Mouse (Mus musculus) mouse embryonic stem cell (cell line): ENCODE results near the gene Fiz1.
"Not testable (repeated sequence)": the region's sequence is repeated elsewhere in the genome, so short reads cannot be mapped to it uniquely, and the experiment has no call there.

Experiments
- in situ Hi-C, 2 experiments: fragments of 300-500 bp; cut with MboI; formaldehyde crosslinking; loops; 1 replicate in 1 of 2; 3 replicates in 1 of 2; pipeline ENCODE4 v1.14.3; 2019 to 2020; ENCODE audit warnings: low sequenced_read_pairs in 2 of 2, low pct_unique_long_range_greater_than_20kb in 1 of 2, mixed read lengths in 1 of 2; ENCODE audit not compliant: unreplicated experiment in 1 of 2

Fiz1 gene

GRCm38 (mm10) chr7:5044981-5045380, 30.5 kb upstream of the Fiz1 start:
- in situ Hi-C loops: loop anchor here in 1 of 2 experiments (5.0 kb wide), 1 partner anchor 103 kb away; no protein-coding TSS in a partner anchor

GRCm38 (mm10) chr7:5038940-5039339, 24.4 kb upstream of the Fiz1 start:
- in situ Hi-C loops: no loop called here

- in situ Hi-C loops: no loop called here
Measured at GRCm38 (mm10) chr7:5038109-5038732, 23.7 kb upstream of the Fiz1 start, which contains the start of gene Zfp784. TSS of gene Zfp784 (minus strand) at chr7:5038446.

- in situ Hi-C loops: no loop called here
Measured at GRCm38 (mm10) chr7:5037467-5037866, 23.0 kb upstream of the Fiz1 start.

GRCm38 (mm10) chr7:5037026-5037425, 22.5 kb upstream of the Fiz1 start:
- in situ Hi-C loops: no loop called here

GRCm38 (mm10) chr7:5036136-5036535, 21.6 kb upstream of the Fiz1 start:
- in situ Hi-C loops: no loop called here

GRCm38 (mm10) chr7:5035628-5036027, 21.1 kb upstream of the Fiz1 start:
- in situ Hi-C loops: no loop called here

- in situ Hi-C loops: no loop called here
Measured at GRCm38 (mm10) chr7:5033818-5034217, 19.3 kb upstream of the Fiz1 start, which contains the start of gene 4632433K11Rik. TSS of gene 4632433K11Rik (plus strand) at chr7:5034118.

- in situ Hi-C loops: no loop called here
Measured at GRCm38 (mm10) chr7:5031496-5031895, 17.0 kb upstream of the Fiz1 start.

GRCm38 (mm10) chr7:5030554-5031275, 16.2 kb upstream of the Fiz1 start:
- in situ Hi-C loops: no loop called here

- in situ Hi-C loops: no loop called here
Measured at GRCm38 (mm10) chr7:5029946-5030345, 15.4 kb upstream of the Fiz1 start.

- in situ Hi-C loops: no loop called here
Measured at GRCm38 (mm10) chr7:5029543-5029942, 15.0 kb upstream of the Fiz1 start.

GRCm38 (mm10) chr7:5021197-5021596, 6.7 kb upstream of the Fiz1 start:
- in situ Hi-C loops: loop anchor here in 1 of 2 experiments (5.0 kb wide), 1 partner anchor 41 kb away; the partner anchor contains the start of gene U2af2

- in situ Hi-C loops: loop anchor here in 1 of 2 experiments (5.0 kb wide), 1 partner anchor 42 kb away; the partner anchor contains the start of gene U2af2
Measured at GRCm38 (mm10) chr7:5020685-5021084, 6.2 kb upstream of the Fiz1 start.

- in situ Hi-C loops: loop anchor here in 1 of 2 experiments (5.0 kb wide), 1 partner anchor 42 kb away; the partner anchor contains the start of gene U2af2
Measured at GRCm38 (mm10) chr7:5020000-5020681, 5.6 kb upstream of the Fiz1 start, which contains the start of the genes Zfp865 and Ccdc106. TSS of gene Zfp865 (plus strand) at chr7:5020376. TSS of gene Ccdc106 (plus strand) at chr7:5020553.

- in situ Hi-C loops: not testable (repeated sequence)
Measured at GRCm38 (mm10) chr7:5019576-5019975, 5.1 kb upstream of the Fiz1 start.

GRCm38 (mm10) chr7:5017931-5018330, 3.4 kb upstream of the Fiz1 start:
- in situ Hi-C loops: no loop called here

- in situ Hi-C loops: no loop called here
Measured at GRCm38 (mm10) chr7:5017352-5017751, 2.9 kb upstream of the Fiz1 start.

GRCm38 (mm10) chr7:5016920-5017319, 2.4 kb upstream of the Fiz1 start:
- in situ Hi-C loops: no loop called here
